Mouse (Mus musculus) neural tube, embryonic 14.5 days (tissue): Measurements from ENCODE around the gene Vsig2. TPM values are rescaled to one million over a fixed set of nuclear protein-coding genes. Genes with fewer than 3 reads are reported as not detected.

Experiments used
- ATAC-seq: fragments of 200-750 bp; cut with Nextera tagmentation; 2 replicates; pipeline ENCODE4 v1.8.0; 2017; ENCODE audit warnings: low read depth, mild to moderate bottlenecking, moderate TSS enrichment, moderate library complexity
- H3K27ac ChIP-seq: fragments of 300-500 bp; sonication (generic); 2 replicates; pipeline ENCODE4 v1.5.1; 2014; ENCODE audit warnings: low read depth, mild to moderate bottlenecking, control low read depth, low read length, moderate library complexity, mixed read lengths
- H3K27me3 ChIP-seq: fragments of 300-500 bp; sonication (generic); 2 replicates; pipeline ENCODE4 v1.6.1; 2014; ENCODE audit warnings: low read length; ENCODE audit not compliant: control insufficient read depth, insufficient read depth
- H3K36me3 ChIP-seq: fragments of 300-500 bp; sonication (generic); 2 replicates; pipeline ENCODE4 v1.6.1; 2014; ENCODE audit warnings: low read length, mixed read lengths; ENCODE audit not compliant: control insufficient read depth, insufficient read depth
- H3K4me1 ChIP-seq: fragments of 300-500 bp; sonication (generic); 2 replicates; pipeline ENCODE4 v1.6.1; 2014; ENCODE audit warnings: low read length; ENCODE audit not compliant: control insufficient read depth, insufficient read depth
- H3K4me2 ChIP-seq: fragments of 300-500 bp; sonication (generic); 2 replicates; pipeline ENCODE4 v1.6.1; 2014; ENCODE audit warnings: mild to moderate bottlenecking, low read depth, low read length, control low read depth
- H3K4me3 ChIP-seq: fragments of 300-500 bp; sonication (generic); 2 replicates; pipeline ENCODE4 v1.5.1; 2014; ENCODE audit warnings: low read depth, low read length, control low read depth, mixed read lengths
- H3K9ac ChIP-seq: fragments of 300-500 bp; sonication (generic); replicated peaks from 2 replicates; pipeline ENCODE4 v1.6.1; 2014; ENCODE audit warnings: low read depth, mild to moderate bottlenecking, control low read depth, low read length, mixed read lengths
- H3K9me3 ChIP-seq: fragments of 300-500 bp; sonication (generic); 2 replicates; pipeline ENCODE4 v1.6.1; 2016; ENCODE audit warnings: low read length; ENCODE audit not compliant: control insufficient read depth
- WGBS: fragments of 180-500 bp; shearing (Covaris S2); extraction: QIAGEN DNeasy Blood & Tissue Kit; methylation state at CpG from one replicate; pipeline ENCODE4 v1.1.7; 2014; 5-methylcytosine and 5-hydroxymethylcytosine counted together
- polyA plus RNA-seq: library from polyadenylated mRNA; unstranded; fragments of >200 nt; fragmentation: Nextera tagmentation; extraction: Ambion mirVana; gene quantifications from 2 replicates; pipeline ENCODE4 v1.2.1, GENCODE M21; 2014

Vsig2 gene
- polyA plus RNA-seq = 0.76 and 1.1 TPM in 2 replicates

- Histone ChIP-seq H3K36me3 (no peaks in the 10 kb centered on the region), H3K4me1 (no peaks in the 10 kb centered on the region), H3K9ac (no peak within 1 kb of the TSS), H3K27ac (no peak within 1 kb of the TSS), H3K9me3 (no peaks in the 10 kb centered on the region), H3K4me2 (no peak within 1 kb of the TSS), H3K27me3 (peaks cover 4% of the 10 kb centered on the region; the same call in 1 of the 2 replicates), H3K4me3 (no peak within 1 kb of the TSS)
- 49% methylated on average over 23 of the region's 23 CpGs for WGBS
- no peak for ATAC-seq
These were observed at the start of gene Vsig2 for GRCm38 (mm10) chr9:37539170-37540025. Gene Vsig2, plus strand, starts transcription at chr9:37539255.

GRCm38 (mm10) chr9:37489446-37490120 lies 49.5 kb upstream of the Vsig2 start:
- peaks cover 10% of the 10 kb centered on the region for H3K4me1 ChIP-seq
- no peaks in the 10 kb centered on the region for H3K36me3 ChIP-seq
- H3K4me3 ChIP-seq = peak overlapping the region; percentile 95
- no peaks in the 10 kb centered on the region for H3K27me3 ChIP-seq
- H3K27ac ChIP-seq = peak overlapping the region; percentile 99
- ATAC-seq = peak; percentile 80
- peak overlapping the region; percentile 60 for H3K4me2 ChIP-seq
- H3K9me3 ChIP-seq = no peaks in the 10 kb centered on the region
- 1% methylated on average over 51 of the region's 75 CpGs for WGBS
- H3K9ac ChIP-seq = peak overlapping the region; percentile 92

GRCm38 (mm10) chr9:37495761-37496160 lies 43.3 kb upstream of the Vsig2 start:
- no peak overlapping the region for H3K4me2 ChIP-seq
- no peak for ATAC-seq
- no peaks in the 10 kb centered on the region for H3K36me3 ChIP-seq
- H3K9ac ChIP-seq = no peak overlapping the region
- no peak overlapping the region for H3K27ac ChIP-seq
- H3K4me1 ChIP-seq = peaks cover 7% of the 10 kb centered on the region
- H3K4me3 ChIP-seq = no peak overlapping the region
- WGBS = 75% methylated on average over 3 of the region's 3 CpGs
- no peaks in the 10 kb centered on the region for H3K9me3 ChIP-seq
- no peaks in the 10 kb centered on the region for H3K27me3 ChIP-seq

GRCm38 (mm10) chr9:37496325-37496724 lies 42.7 kb upstream of the Vsig2 start:
- Histone ChIP-seq H3K9ac (no peak overlapping the region), H3K4me3 (no peak overlapping the region), H3K4me2 (no peak overlapping the region), H3K36me3 (no peaks in the 10 kb centered on the region), H3K27ac (no peak overlapping the region), H3K4me1 (peaks cover 1% of the 10 kb centered on the region), H3K9me3 (no peaks in the 10 kb centered on the region), H3K27me3 (no peaks in the 10 kb centered on the region)
- no peak for ATAC-seq

- H3K9me3 ChIP-seq = no peaks in the 10 kb centered on the region
- H3K27ac ChIP-seq = no peak overlapping the region
- no peak overlapping the region for H3K4me2 ChIP-seq
- H3K27me3 ChIP-seq = no peaks in the 10 kb centered on the region
- H3K4me3 ChIP-seq = no peak overlapping the region
- no peaks in the 10 kb centered on the region for H3K4me1 ChIP-seq
- no peaks in the 10 kb centered on the region for H3K36me3 ChIP-seq
- no peak overlapping the region for H3K9ac ChIP-seq
- no peak for ATAC-seq
- 77% methylated on average over 3 of the region's 3 CpGs for WGBS
These were observed 38.9 kb upstream of the Vsig2 start for GRCm38 (mm10) chr9:37500201-37500600.

GRCm38 (mm10) chr9:37501170-37501569 lies 37.9 kb upstream of the Vsig2 start:
- Histone ChIP-seq H3K4me1 (no peaks in the 10 kb centered on the region), H3K36me3 (no peaks in the 10 kb centered on the region), H3K4me2 (no peak overlapping the region), H3K4me3 (no peak overlapping the region), H3K9me3 (no peaks in the 10 kb centered on the region), H3K9ac (no peak overlapping the region), H3K27ac (no peak overlapping the region), H3K27me3 (no peaks in the 10 kb centered on the region)
- WGBS = 95% methylated on average over 1 of the region's 1 CpGs
- ATAC-seq = no peak

GRCm38 (mm10) chr9:37504348-37504747 lies 34.7 kb upstream of the Vsig2 start:
- no peak overlapping the region for H3K4me3 ChIP-seq
- H3K4me1 ChIP-seq = no peaks in the 10 kb centered on the region
- ATAC-seq = no peak
- H3K27ac ChIP-seq = no peak overlapping the region
- H3K9me3 ChIP-seq = no peaks in the 10 kb centered on the region
- H3K36me3 ChIP-seq = no peaks in the 10 kb centered on the region
- H3K27me3 ChIP-seq = no peaks in the 10 kb centered on the region
- no peak overlapping the region for H3K9ac ChIP-seq
- H3K4me2 ChIP-seq = no peak overlapping the region

- WGBS = 82% methylated on average over 1 of the region's 1 CpGs
- no peaks in the 10 kb centered on the region for H3K27me3 ChIP-seq
- no peaks in the 10 kb centered on the region for H3K36me3 ChIP-seq
- no peak for ATAC-seq
- no peaks in the 10 kb centered on the region for H3K4me1 ChIP-seq
- no peaks in the 10 kb centered on the region for H3K9me3 ChIP-seq
- H3K27ac ChIP-seq = no peak overlapping the region
- no peak overlapping the region for H3K4me3 ChIP-seq
- no peak overlapping the region for H3K9ac ChIP-seq
- H3K4me2 ChIP-seq = no peak overlapping the region
These were observed 33.0 kb upstream of the Vsig2 start for GRCm38 (mm10) chr9:37506023-37506422.

GRCm38 (mm10) chr9:37512097-37512496 lies 27.0 kb upstream of the Vsig2 start:
- WGBS = 99% methylated on average over 2 of the region's 2 CpGs
- Histone ChIP-seq H3K27me3 (no peaks in the 10 kb centered on the region), H3K27ac (no peak overlapping the region), H3K4me3 (no peak overlapping the region), H3K9ac (no peak overlapping the region), H3K36me3 (no peaks in the 10 kb centered on the region), H3K9me3 (no peaks in the 10 kb centered on the region), H3K4me1 (no peaks in the 10 kb centered on the region), H3K4me2 (no peak overlapping the region)
- no peak for ATAC-seq
